Mouse (Mus musculus) lung, postnatal 4 days (tissue): ENCODE results near the gene Isg20l2.
"Not testable (repeated sequence)": the region's sequence is repeated elsewhere in the genome, so short reads cannot be mapped to it uniquely, and the experiment has no call there.

Experiments used
- DNase-seq, 2 experiments: peaks; one replicate each; pipeline ENCODE4 v3.0.0; 2021

The Isg20l2 gene

DNA sequence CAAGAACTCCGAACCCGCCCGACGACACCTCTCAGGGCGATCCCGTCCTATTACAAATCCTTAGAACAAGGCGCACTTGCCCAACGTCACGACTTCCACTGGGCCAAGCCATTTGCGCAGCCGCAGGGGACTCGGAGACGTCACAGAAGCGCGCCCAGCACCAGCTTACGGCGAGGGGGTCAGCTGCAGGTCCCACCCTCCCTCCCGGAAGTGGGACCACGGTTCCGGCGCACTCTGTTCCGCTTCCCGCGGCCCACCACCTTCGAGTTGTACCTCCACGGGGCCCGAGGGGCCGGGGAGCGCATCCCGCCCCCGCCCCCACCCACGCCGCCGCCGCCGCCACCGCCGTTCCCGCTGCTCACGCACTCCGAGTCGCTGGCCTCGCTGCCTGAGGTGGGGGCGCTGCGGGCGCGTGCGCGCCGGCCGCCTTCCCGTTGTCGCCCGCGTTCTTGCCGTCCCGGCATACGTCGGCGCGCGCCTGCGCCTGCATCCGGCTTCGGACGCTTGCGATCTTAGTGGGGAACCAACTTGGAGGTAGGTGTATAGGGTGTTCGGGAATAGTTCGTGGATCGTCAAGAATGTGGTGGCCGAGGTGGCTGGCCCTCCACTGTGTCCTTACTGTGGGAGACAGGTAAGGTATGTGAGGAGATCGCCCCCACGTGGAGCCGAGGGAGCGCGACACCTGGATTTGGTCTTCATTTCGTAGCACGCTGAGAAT, at the start of gene Isg20l2, which contains the start of gene Rrnad1:
Gene Isg20l2, plus strand, starts transcription at position 237 of the 718 bp plus-strand sequence.
Gene Rrnad1, minus strand, starts transcription at position 640 of the 718 bp plus-strand sequence.
- peak; percentile 97 to 98 for DNase-seq

DNA sequence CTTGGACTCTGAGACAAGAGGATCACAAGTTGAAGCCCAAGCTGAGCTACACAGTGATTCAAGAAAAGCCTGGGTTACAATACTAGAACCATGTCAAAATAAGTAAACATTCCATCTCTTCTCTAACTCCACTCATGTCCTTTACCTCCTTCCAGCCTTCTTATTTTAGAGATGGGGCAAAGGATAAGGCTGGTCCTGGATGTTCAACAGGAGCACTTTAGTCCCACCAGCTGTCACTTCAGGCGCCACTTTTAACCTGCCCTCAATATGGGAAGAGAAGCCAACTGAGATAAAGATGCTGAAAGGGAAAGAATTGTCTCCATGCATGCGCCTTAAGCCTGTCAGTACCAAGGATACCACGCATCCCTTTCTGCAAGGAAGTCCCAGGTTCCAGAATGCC, 45.8 kb upstream of the Isg20l2 start:
- no peak for DNase-seq

DNA sequence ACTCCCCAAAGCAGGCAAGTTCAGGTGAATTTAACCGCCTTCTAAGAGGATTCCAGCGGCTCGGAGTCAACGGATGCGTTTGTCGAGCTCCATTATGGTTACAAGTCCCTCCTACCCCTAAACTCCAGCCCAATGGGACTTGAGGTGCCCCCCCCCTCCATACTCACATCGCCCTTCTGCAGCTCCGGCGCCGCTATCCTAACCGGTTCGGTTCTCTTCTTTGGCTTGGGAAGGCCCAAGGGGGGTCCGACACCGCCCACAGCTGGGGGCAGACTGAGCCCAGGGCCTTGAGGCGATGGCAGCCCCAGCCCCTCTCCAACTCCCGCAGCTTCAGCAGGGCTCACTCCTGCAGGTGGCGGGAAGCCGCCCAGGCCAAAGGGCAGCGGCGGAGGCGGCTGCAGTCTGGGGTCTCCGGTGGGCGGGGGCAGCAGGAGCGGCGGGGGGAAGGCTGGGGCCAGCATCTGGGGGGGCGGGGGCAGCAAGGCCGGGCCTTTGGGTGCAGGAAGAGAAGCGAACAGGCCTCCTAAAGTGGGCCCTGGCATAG, 45.3 kb upstream of the Isg20l2 start:
- peak; percentile 55 to 64 for DNase-seq

DNA sequence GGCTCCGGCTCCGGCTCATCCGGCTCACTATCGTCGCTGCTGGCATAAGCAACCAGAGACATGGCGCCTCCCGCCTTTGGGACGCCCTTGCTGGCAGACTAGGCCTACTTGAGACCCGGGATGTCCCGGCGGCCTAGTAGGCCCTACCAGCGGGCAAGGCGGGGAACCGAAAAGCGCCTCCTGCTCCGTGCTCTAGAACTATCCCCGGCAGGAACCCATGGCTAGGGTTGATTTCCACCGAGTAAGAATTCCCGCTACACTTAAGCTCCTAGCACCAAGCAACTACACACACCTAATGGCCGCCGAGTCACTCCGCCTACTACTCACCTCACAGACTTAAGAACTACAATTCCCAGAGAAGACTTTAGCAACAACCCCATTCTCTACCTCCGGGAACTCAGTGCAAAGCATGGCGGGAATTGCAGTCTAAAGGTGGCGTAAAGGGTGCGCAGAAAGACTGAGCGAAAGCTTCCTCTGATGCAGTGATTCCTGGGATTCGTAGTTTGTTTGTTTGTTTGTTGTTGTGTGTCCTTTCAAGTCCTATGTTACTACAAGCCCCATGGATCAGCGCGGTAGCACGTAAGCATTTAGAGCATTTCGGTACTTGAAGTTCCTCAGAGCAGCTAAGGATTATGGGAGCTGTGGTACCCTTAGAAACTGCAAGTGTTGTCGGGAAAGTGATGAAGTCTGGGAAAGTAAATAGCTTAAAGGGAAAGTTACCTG, 44.7 kb upstream of the Isg20l2 start, which contains the start of gene Prcc:
Gene Prcc, minus strand, starts transcription at position 328 of the 723 bp plus-strand sequence.
- peak; percentile 93 to 96 for DNase-seq

DNA sequence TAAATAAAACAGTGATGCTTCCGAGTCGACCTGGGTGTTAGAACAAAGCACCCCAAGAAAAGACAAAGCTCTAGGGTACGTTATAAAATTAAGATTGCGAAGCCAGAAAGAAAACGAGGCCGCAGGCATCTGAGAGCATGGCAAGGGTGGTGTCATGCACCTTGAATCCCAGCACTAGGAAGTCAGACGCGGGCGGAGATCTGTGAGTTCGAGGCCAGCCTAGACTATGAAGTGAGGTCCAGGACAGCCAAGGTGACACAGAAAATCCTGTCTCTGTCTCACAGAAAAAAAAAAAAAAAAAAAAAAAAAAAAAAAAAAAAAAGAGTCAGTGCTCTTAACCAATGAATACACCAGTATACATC, 44.1 kb upstream of the Isg20l2 start:
- peak in 1 of 2 experiments; percentile 41 for DNase-seq

DNA sequence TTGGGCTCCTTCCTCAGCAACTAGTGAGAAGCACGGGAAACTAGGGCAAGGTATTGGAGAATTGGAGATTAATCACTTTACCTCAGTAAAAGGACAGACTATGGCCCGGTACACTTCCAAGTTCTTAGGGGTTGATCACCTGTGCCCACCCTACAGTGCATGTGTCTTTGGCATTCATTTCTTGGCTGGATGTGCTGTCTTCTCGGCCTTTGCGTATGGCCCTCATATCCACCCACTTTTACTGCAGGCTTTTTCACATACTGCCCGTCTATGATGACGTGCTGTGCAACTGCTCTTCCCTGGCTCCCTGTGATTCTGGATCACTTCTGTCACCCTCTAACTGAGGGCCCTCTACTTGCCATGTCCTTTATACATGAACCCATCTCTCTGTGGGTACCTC, 43.7 kb upstream of the Isg20l2 start:
- no peak for DNase-seq

DNA sequence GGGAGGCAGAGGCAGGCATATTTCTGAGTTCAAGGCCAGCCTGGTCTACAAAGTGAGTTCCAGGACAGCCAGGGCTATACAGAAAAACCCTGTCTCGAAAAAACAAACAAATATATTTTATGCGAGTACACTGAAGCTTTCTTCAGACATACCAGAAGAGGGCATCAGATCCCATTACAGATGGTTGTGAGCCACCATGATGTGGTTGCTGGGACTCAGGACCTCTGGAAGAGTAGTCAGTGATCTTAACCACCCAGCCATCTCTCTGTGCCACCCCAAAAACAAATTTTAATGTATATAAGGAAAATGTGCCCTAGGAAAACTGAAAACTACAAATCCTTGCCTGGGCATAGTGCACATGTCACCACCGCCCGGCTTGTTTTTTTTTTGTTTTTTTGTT, 42.7 kb upstream of the Isg20l2 start:
- not testable (repeated sequence) for DNase-seq

DNA sequence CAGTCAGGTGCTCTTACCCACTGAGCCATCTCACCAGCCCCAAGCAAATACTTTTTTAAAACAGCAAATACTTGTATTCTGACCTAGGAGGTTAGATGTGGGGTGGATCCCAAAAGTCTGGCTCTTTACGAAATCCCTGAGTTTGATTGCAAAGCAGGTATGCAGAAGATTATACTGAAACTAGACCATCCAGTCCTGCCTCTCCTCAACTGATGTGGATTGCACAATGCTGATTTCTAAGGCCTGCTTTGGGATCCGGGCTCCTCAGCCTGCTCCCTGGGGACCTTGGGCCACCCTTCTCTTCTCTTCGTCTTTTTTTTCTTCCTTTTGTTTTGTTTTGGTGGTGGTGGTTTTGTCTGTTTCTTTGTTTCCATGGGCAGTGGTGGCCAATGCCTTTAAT, 38.6 kb upstream of the Isg20l2 start:
- no peak for DNase-seq

DNA sequence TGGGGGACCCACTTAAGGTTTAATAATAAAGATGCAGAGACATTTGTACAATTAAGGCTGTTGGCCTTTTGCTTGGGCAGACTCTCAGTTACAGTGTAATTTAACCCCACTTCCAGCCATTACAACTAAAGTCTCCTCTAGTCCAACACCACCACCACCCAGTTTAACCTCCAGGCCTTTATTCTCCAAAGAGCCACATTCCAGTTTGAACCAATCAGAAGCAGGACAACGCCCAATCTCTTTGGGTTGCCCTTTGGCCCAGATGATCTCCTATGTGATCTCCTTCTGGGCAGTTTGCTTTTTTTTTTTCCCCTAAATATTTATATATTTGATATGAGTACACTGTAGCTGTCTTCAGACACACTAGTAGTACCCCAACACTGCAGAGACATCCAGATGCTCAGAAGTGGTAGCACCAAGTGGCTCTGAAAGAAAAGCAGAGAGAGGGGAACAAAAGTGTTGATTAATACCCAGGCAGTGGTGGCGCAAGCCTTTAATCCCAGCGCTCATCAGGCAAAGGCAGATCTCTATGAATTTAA, 36.7 kb upstream of the Isg20l2 start:
- DNase-seq: no peak

DNA sequence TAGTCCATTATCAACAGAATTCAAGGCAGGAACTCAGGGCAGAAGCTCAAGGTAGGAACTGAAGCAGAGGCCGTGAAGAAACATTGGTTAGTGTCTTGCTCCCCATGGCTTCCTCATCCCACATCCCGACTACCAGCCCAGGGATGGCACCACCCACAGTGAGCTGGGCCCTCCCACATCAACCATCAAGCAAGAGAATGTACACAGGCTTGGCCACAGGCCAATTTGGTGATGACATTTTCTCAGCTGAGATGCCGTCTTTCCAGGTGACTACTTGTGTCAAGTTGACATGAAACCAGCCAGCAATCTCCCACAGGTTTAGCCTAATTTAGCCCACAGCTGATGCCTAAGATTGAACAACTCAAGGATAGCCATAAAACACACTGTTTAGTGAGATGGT, 30.8 kb upstream of the Isg20l2 start:
- no peak for DNase-seq

DNA sequence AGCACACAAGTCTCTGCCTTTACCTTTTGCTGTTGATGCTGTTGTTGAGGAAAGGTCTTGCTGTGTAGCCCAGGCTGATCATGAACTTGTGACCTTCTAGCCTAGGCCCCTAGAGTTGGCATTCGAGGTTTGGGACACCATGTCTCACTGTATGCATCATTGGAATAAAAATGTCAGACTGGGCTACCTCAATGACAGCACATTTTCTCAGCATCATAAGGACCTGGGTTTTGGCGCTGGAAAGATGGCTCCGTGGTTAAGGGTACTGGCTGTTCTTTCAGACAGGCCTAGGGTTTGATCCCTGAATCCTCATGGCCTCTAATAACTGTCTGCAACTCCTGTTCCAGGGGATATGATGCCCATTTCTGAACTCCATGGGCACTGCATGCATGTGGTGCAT, 30.3 kb upstream of the Isg20l2 start:
- DNase-seq: no peak

DNA sequence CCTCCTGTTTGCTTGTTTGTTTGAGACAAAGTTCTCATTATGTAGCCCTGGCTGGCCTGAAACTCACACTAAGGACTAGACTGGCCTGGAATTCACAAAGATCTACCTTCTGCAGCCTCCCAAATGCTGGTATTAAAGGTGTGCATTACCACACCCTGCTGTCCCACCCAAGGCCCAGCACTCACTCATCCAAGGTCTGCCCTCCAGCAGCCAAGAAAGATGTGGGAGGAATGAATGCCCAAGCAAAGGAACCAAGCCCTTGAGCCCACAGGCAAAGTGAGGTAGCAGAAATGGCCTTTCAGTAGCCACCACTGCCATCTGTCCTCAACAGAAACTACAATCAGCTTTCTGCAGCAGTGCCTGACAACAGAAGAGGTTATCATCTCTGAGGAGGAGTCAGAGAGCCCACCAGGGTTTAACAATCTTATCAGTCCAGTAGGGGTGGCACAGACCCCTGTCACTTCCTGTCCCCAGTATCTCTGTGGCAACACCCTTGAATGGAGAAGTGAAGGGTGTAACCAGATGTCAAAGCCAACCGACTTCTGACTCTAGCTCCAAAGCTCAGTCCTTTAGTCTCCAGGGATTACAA, 29.0 kb upstream of the Isg20l2 start:
- DNase-seq: no peak

DNA sequence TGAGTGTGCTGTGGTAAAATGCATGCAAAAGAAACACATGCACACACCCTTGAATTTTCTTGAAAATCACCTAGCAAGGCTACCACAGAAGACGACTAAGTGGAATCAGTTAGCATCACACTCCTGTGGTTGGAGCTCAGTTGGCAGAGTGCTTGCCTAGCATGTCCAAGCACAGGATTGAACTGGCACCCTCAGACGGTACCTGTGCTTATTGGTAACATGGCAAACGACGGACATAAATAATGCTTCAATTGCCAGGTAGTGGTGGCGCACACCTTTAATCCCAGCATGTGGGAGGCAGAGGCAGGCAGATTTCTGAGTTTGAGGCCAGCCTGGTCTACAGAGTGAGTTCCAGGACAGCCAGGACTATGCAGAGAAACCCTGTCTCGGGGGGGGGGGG, 28.2 kb upstream of the Isg20l2 start:
- not testable (repeated sequence) for DNase-seq

DNA sequence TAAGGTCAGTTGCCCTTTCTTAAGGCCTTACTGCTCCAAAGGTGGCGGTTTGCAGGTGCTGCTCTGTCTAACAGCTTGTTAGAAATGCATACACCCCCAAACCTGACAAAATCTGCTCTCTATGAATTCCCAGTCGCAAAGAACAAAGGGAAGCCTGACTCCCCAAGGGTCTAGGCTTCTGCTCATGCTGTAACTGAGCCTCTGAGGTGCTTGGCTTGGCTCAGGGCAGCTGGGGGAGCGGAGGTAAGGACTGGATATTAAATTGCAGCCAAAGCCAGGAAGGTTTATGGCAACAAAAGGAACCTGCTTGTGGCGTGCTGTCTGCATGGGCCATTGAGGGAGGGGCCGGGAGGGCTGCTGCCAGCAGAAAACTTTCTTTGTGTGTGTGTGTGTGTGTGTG, 26.3 kb upstream of the Isg20l2 start:
- DNase-seq: no peak

DNA sequence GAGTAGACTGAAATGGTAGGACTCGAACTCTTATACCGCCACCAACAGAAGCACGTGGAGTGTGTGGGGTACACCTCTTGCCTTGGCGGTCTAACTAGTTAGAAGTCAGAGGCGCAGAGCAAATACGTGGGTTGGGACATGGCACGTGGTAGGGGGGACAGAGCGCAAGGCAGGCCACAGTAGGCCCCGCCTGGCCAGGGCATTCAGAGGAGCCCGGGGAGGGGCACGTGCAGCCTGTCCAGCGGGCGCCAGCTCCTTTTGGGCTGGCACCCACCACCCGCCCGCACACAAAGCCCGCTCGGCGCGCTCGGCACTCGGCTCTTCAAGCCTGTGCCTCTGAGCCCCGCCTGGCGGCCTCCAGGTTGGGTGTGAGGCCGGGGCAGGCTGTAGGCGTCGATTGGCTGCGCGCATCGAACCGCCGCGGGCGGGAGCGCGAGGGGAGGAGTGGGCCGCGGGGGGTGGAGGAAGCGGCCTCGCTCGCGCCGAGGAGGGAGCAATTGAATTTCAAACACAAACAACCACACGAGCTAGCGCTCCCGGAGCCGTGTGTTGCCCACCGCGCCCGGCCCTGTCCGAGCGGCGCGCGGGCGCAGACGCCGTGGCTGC, 24.1 kb upstream of the Isg20l2 start, which contains the start of gene Hdgf:
Gene Hdgf, plus strand, starts transcription at position 442 of the 606 bp plus-strand sequence.
- peak; percentile 96 to 99 for DNase-seq

DNA sequence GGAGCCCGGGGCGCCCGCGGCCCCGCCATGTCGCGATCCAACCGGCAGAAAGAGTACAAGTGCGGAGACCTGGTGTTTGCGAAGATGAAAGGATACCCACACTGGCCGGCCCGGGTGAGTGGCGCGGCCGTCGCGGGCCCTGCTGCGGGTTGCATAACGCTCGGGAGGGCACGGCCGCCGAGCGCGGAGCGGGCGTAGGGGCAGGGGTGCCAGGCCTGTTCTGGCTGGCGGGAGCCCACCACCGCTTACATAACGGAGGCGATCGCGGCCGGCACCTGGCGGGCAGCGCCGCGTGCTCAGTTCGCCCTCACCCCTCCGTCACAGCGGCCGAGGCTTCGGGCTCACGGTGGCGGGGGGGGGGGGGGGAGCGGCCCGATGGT, 23.5 kb upstream of the Isg20l2 start:
- DNase-seq: peak in 1 of 2 experiments; percentile 53

DNA sequence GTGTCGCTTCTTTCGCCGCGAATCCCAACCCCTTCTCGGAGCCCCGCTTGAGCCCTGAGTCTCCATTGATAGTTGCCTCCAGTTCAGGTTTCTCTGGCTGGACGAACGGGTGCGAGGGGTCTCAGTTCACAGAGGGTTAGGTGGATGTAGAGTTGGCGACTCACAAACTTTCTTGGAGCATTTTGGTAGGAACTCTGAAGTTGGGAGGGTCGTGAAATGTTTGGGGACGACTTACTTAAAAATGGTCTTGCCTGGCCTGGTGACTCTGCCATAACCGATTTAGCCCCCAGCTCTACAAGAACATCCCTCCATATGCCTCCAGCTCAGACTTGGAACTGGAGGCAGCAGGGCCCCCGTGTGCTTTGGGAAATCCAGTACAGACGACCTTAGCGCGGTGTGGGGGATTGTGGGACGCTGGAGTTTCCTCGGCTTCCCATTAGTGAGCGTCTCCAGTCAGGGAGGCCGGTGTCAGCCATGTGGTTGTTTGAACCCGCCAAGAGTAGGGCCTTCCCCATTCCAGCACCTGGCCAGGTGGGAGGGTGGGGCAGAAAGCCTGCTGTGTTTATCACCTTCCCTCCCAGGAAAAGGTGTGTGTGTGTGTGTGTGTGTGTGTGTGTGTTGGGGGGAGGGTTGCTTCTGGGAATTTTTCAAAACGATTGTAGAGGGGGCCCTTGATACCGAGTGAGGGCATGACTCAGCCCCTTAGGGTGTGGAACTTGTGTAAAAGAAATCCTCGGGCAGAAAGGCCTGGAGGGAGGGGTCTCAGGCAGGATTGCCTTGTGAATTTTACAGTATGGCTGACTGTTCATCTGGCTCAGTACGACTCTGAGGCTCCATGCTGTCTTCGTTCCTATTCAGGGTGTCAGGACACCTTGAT, 22.9 kb upstream of the Isg20l2 start:
- peak; percentile 64 to 85 for DNase-seq

DNA sequence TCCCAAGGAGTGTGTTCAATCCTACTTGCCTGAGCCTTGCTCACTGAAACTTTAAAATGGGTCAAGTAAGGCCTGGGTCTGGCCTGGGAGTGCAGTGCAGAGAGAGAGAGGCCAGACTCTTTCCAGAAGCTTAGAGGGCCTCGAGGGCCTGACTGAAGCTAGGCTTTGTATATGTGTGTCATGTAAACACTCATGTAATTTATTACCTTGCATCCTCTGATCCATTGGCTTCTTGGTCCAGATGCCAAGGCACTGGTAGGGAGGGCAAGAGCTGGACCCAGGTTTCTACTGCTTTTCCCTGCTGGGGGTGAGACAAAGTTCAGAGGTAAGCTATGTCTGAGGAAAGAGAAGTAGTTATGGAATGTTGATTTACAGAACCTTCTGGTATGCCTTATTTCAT, 22.2 kb upstream of the Isg20l2 start:
- no peak for DNase-seq

DNA sequence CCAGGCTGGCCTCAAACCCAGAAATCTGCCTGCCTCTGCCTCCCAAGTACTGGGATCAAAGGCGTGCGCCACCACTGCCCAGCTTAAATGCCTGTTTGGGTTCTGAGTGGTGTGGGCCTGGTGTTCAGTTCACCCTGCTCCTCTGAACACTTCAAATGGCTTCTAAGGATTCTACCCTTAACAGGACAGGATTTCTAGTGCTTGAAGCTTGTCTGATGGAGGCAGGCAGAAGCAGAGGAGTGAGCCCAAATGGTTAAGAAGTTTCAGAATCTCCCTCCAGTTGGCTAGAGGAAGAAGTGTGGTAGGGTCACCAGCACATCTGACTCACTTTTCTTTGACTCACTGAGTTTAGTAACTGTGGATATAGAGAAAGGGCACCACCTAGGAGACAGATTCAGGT, 20.7 kb upstream of the Isg20l2 start:
- no peak for DNase-seq

DNA sequence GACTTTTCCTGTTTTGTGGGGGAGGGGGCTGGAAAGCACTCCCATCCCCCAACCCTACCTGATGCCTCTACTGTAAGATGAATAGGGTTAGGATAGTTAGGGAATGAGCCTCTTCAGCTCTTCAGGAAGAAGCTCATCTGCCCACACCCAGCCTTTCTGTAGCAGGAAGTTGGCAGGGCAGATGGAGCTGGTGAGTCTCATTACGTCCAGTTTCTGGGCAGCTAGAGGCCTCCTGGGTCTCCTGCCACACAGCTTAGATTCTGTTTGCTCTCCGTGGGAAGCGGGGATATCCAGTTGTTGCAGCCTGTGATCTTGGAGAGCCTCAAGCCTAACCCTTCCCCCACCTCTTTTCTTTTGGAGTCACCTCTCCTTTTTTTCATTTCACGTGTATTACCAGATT, 20.2 kb upstream of the Isg20l2 start:
- peak; percentile 28 to 46 for DNase-seq

DNA sequence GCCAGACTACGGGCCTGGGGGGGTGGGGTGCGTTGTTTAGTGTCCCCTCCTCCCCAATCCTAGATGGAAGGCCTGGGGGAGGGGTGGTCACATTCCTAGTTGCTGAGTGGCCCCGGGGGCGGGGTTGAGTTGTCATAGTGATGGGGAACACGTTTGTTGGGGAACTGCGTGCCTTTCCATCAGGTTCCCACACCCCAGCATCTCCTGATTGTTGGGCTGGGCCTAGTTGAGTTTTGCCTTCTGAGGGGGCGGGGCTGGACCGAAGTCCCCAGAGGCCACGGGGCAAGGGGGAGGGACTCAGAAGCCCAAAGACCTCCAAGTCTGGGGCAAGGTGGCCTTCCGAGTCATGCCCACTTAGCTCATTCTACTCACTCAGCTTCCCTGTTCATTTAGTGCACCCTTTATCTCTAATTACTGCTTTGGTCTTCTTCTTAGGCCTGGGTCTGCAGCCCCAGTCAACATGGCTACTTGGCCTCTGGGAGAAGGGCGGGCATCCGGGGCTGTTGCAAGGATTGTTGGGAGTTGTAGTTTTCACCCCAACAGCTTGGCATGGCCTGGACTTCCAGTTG, 19.5 kb upstream of the Isg20l2 start:
- DNase-seq: peak; percentile 91 to 94
